Mouse (Mus musculus) ovary, adult 10 weeks (tissue): ENCODE results near the gene Inpp5d. TPM values are rescaled to one million over a fixed set of nuclear protein-coding genes. Genes with fewer than 3 reads are reported as not detected.

Experiments used
- polyA plus RNA-seq: library from polyadenylated mRNA; stranded (reverse); fragments of 350-450 nt; fragmentation: Illumina TruSeq; extraction: RNeasy Lipid Tissue Mini Kit (QIAGEN cat#74804); gene quantifications from one replicate; pipeline ENCODE4 v1.2.3, GENCODE M21; 2014

Gene Inpp5d
- polyA plus RNA-seq: 1.8 TPM

DNA sequence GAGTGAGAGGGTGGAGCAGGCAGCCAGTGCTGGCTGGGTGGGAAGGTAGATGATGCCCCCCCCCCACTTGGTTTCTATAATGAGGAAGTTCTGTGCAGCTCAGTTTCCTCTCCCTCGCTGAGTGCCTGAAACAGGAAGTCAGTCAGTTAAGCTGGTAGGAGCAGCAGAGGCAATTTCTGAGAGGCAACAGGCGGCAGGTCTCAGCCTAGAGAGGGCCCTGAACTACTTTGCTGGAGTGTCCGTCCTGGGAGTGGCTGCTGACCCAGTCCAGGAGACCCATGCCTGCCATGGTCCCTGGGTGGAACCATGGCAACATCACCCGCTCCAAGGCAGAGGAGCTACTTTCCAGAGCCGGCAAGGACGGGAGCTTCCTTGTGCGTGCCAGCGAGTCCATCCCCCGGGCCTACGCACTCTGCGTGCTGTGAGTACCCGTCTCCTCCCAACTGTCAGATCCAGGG lies at the start of gene Inpp5d:
Gene Inpp5d (plus strand): TSS at position 102 of the 458 bp plus-strand sequence.

DNA sequence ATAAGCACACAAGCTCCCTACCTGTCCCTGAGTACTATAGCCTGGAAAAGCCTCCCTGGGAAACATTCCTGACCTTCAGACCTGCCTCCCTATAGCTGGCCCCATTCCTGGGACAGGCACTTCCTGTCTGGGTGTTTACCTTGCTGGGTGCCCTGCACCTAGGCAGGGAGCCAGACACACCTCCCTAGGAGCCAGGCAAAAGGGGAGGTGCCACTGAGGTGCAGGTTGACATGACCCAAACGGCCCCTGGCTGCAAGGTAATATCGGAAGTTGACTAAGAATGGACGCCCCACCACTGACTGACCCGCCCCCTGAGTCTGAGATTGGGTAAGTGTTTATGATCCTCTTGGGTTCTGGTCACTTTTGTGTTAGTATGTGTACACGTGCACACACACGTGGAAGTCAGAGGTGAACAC lies 46.3 kb upstream of the Inpp5d start, which contains the start of gene Ngef:
Gene Ngef (minus strand): TSS at position 71 of the 416 bp plus-strand sequence.

DNA sequence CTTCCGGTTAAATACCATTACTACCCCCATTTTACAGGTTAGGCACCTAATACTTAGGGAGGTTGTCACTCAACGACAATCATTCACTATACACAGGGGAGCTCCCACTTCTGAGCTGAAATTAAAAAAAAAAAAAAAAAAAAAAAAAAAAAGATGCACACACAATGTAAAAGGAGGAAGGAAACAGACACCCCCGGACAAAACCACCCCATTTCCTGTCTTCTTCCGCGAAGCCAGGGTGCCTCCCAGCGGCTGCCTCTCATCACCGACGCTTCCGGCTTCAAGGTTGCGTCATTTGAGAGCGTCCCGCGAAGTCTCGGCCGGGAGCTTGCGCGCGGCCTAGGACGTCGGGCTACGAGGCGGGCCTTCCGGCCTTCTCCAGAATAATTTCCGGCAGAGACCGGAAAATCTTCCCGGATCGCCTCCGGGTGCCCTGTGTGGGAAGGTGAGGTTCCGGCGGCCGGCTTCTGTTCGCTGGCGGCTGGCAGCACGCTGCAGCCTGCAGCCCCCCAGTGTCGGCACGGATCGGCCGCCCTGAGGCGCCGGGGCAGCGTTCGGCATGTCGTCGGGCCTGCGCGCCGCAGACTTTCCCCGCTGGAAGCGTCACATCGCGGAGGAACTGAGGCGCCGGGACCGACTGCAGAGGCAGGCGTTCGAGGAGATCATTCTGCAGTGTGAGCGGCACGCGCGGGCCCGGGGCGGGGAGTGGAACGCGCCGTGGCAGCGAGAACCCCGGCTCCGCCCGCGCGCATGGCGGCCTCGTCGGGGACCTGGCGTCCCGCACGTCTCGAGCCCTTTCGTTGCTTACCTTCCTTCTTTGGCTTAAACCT lies 135.7 kb downstream of the Inpp5d start, which contains the start of gene Atg16l1:
Gene Atg16l1 (plus strand): TSS at position 230 of the 830 bp plus-strand sequence.

Other genes with a start within 250 kb of the Inpp5d start
- not detected for gene Kcnj13, start 225.6 kb upstream of the Inpp5d start, polyA plus RNA-seq
- not detected for gene Snorc, start 150.0 kb upstream of the Inpp5d start, polyA plus RNA-seq
- gene Neu2, start 110.4 kb upstream of the Inpp5d start, polyA plus RNA-seq: not detected
- 0.46 TPM for gene Ngef, start 46.4 kb upstream of the Inpp5d start, polyA plus RNA-seq
- 21.3 TPM for gene Atg16l1, start 135.6 kb downstream of the Inpp5d start, polyA plus RNA-seq
- gene Sag, start 183.4 kb downstream of the Inpp5d start, polyA plus RNA-seq: not detected
- gene Dgkd, start 233.0 kb downstream of the Inpp5d start, polyA plus RNA-seq: 50.1 TPM